Mouse (Mus musculus) heart, adult 2 months (tissue): ENCODE data around the gene Lgi2.

ENCODE experiments used
- CTCF ChIP-seq: fragments of 200-600 bp; IDR thresholded peaks from 2 replicates; pipeline ENCODE4 v1.8.1; 2022; ENCODE audit warnings: antibody characterized with exemption, mild to moderate bottlenecking, moderate library complexity
- EP300 ChIP-seq: fragments of 200-500 bp; IDR thresholded peaks from 2 replicates; pipeline ENCODE4 v1.6.1; 2011; ENCODE audit warnings: low read depth, low read length, control low read depth; ENCODE audit not compliant: insufficient read depth
- POLR2A ChIP-seq: fragments of 200-500 bp; IDR thresholded peaks from 2 replicates; pipeline ENCODE4 v1.6.1; 2011; ENCODE audit warnings: mild to moderate bottlenecking, low read depth, low read length, control low read depth; ENCODE audit not compliant: insufficient read depth

DNA sequence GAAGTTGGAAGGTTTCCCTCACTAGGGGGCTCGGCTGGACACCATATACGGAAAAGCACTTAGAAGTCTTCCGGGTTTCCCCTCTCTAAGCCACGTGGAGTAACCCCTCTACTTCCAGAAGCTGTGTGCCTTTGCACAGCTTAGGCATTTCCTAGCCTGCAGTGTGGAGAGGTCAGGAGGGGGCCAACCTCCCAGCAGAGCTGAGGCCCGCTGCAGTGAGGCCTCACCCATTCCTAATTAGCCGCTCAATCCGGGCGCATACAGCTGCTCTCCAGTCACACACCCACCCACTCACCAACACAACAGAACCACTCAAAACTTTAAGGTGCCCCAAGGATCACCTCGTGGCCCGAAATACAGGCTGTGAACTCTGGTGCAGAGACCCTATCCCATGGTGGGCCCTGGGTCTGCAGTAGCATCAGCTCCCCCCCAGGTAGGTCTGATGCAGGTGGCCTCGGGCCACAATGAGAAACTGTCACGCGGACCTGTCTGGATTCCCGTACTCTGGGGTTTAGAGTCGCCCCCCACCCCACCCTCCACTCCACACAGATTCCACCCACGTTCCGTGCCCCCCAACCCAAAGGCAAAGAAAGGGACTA, 949 bp downstream of the Lgi2 start:
- TF ChIP-seq EP300 (no peak), POLR2A (no peak), CTCF (no peak)
